ENCODE assay signal across 9 mouse cellular contexts in genomic region chr17:56287830-56288229, GRCm38 (mm10). TPM values are rescaled to one million over a fixed set of nuclear protein-coding genes. Genes with fewer than 3 reads are reported as not detected.
A peak's percentile ranks its signal among the peaks of the same experiment; 100 is the strongest.
DNase-seq lines count a peak whose midpoint lies in the region; ATAC-seq lines count a peak whose summit lies in the region.
"Had no signal": no experiment of that assay in that cellular context is flagged by ENCODE, and none has a peak within 500 bp of the region (broad histone marks: within the 10 kb centered on the region; RNA-seq: fewer than 3 reads in every experiment).

No protein-coding gene starts in this region.

- WGBS in hindbrain, embryonic 15.5 days, result 66% methylated on average over 3 of the region's 3 CpGs
- WGBS in liver, embryonic 12.5 days (ENCODE audit: insufficient replicate concordance), result 38% methylated on average over 3 of the region's 3 CpGs

- peaks cover 25% of the 10 kb centered on the region for H3K4me1 ChIP-seq in hindbrain, embryonic 15.5 days (replicated peaks)
- peaks cover 70% of the 10 kb centered on the region for H3K4me1 ChIP-seq in liver, embryonic 12.5 days

- peak overlapping the region; percentile 16; the same call in 1 of the 2 replicates for H3K4me2 ChIP-seq in hindbrain, embryonic 15.5 days
- H3K4me2 ChIP-seq in liver, embryonic 12.5 days, result peak overlapping the region; percentile 85

- H3K9ac ChIP-seq in hindbrain, embryonic 15.5 days, result no peak overlapping the region
- H3K9ac ChIP-seq in liver, embryonic 12.5 days, result peak overlapping the region; percentile 45

- H3K4me3 ChIP-seq in hindbrain, embryonic 15.5 days, result no peak overlapping the region
- peak overlapping the region; percentile 28 for H3K4me3 ChIP-seq in liver, embryonic 12.5 days

- H3K27ac ChIP-seq in hindbrain, embryonic 15.5 days (replicated peaks), result no peak overlapping the region
- peak overlapping the region; percentile 93 for H3K27ac ChIP-seq in liver, embryonic 12.5 days

- DNase-seq in embryo, embryonic 11 days, result peak; percentile 26
- DNase-seq in embryo, embryonic 10.5 days (ENCODE audit: low spot score), result no peak
- DNase-seq in adrenal gland, adult (ENCODE audit: inconsistent age in 2 of 2, low spot score in 1 of 2), result peak; percentile 77 to 90
- no peak for DNase-seq in layer of hippocampus, adult 11-12 months (ENCODE audit: low spot score)
- no peak for DNase-seq in left cerebral cortex, adult 9 months (ENCODE audit: low spot score in 2 of 2)

- no peaks in the 10 kb centered on the region for H3K9me3 ChIP-seq in hindbrain, embryonic 15.5 days
- H3K9me3 ChIP-seq in liver, embryonic 12.5 days (replicated peaks), result no peaks in the 10 kb centered on the region

- ATAC-seq in hindbrain, embryonic 15.5 days (ENCODE audit: low FRiP score, low read depth), result no peak
- ATAC-seq in liver, embryonic 12.5 days, result peak; percentile 56
- no peak for ATAC-seq in activated CD4-positive, CD25-positive, alpha-beta regulatory T cell, adult 4 months

- no peaks in the 10 kb centered on the region for H3K36me3 ChIP-seq in hindbrain, embryonic 15.5 days
- H3K36me3 ChIP-seq in liver, embryonic 12.5 days, result peaks cover 40% of the 10 kb centered on the region

- no peaks in the 10 kb centered on the region for H3K27me3 ChIP-seq in hindbrain, embryonic 15.5 days
- no peaks in the 10 kb centered on the region for H3K27me3 ChIP-seq in liver, embryonic 12.5 days (replicated peaks)

RNA-seq across cellular contexts. Expression of gene Plin3, which starts 4.8 kb away (rescaled TPM):
- polyA plus RNA-seq in hindbrain, embryonic 15.5 days (2015; fragmentation: Nextera tagmentation; extraction: Ambion mirVana), result 16.6 and 17.5 TPM in 2 replicates
- polyA plus RNA-seq in liver, embryonic 12.5 days (2016; fragmentation: Nextera tagmentation; extraction: Ambion mirVana), result 28.3 and 30.2 TPM in 2 replicates
- polyA plus RNA-seq in activated CD4-positive, CD25-positive, alpha-beta regulatory T cell, adult 4 months (2017; shearing (Covaris generic)), result 10 to 100 TPM; 22.5 to 40.9 TPM

RNA-seq across cellular contexts. Expression of gene Ticam1, which starts 11.2 kb away (rescaled TPM):
- 1.3 and 1.8 TPM in 2 replicates for polyA plus RNA-seq in hindbrain, embryonic 15.5 days (2015; fragmentation: Nextera tagmentation; extraction: Ambion mirVana)
- 3.8 and 4.1 TPM in 2 replicates for polyA plus RNA-seq in liver, embryonic 12.5 days (2016; fragmentation: Nextera tagmentation; extraction: Ambion mirVana)
- polyA plus RNA-seq in activated CD4-positive, CD25-positive, alpha-beta regulatory T cell, adult 4 months (2017; shearing (Covaris generic)), result 10 to 100 TPM in 1 of 2 experiments, 1 to 10 TPM in 1; 6.4 to 11.3 TPM

RNA-seq across cellular contexts. Expression of gene Arrdc5, which starts 12.3 kb away (rescaled TPM):
- polyA plus RNA-seq in hindbrain, embryonic 15.5 days (2015; fragmentation: Nextera tagmentation; extraction: Ambion mirVana), result not detected in 2 replicates
- polyA plus RNA-seq in liver, embryonic 12.5 days (2016; fragmentation: Nextera tagmentation; extraction: Ambion mirVana), result not detected in 2 replicates
- not detected for polyA plus RNA-seq in activated CD4-positive, CD25-positive, alpha-beta regulatory T cell, adult 4 months (2017; shearing (Covaris generic))
- polyA plus RNA-seq: C2C12 had no signal

RNA-seq across cellular contexts. Expression of gene Uhrf1, which starts 15.3 kb away (rescaled TPM):
- 29.7 and 31.9 TPM in 2 replicates for polyA plus RNA-seq in hindbrain, embryonic 15.5 days (2015; fragmentation: Nextera tagmentation; extraction: Ambion mirVana)
- polyA plus RNA-seq in liver, embryonic 12.5 days (2016; fragmentation: Nextera tagmentation; extraction: Ambion mirVana), result 153 and 154 TPM in 2 replicates
- 10 to 100 TPM; 19.4 to 33.7 TPM for polyA plus RNA-seq in activated CD4-positive, CD25-positive, alpha-beta regulatory T cell, adult 4 months (2017; shearing (Covaris generic))

RNA-seq across cellular contexts. Expression of gene Fem1a, which starts 31.2 kb away (rescaled TPM):
- 18.2 and 18.8 TPM in 2 replicates for polyA plus RNA-seq in hindbrain, embryonic 15.5 days (2015; fragmentation: Nextera tagmentation; extraction: Ambion mirVana)
- polyA plus RNA-seq in liver, embryonic 12.5 days (2016; fragmentation: Nextera tagmentation; extraction: Ambion mirVana), result 10.2 and 10.7 TPM in 2 replicates
- polyA plus RNA-seq in activated CD4-positive, CD25-positive, alpha-beta regulatory T cell, adult 4 months (2017; shearing (Covaris generic)), result 1 to 10 TPM; 4.5 to 5.8 TPM

Comparison
In these comparisons a context has a peak if more than half of its experiments do, and no peak if none do; other contexts are left out.
1. DNase-seq: peak in embryo, embryonic 11 days (single experiment) and adrenal gland, adult (2 of 2); none in embryo, embryonic 10.5 days (single experiment), layer of hippocampus, adult 11-12 months (single experiment) and left cerebral cortex, adult 9 months (0 of 2).